Mouse (Mus musculus) limb, embryonic 12.5 days (tissue): ENCODE measurements at regions not wholly inside any gene's neighbourhood (a gene's known extent, or its start where the extent isn't known, plus 50 kb on each side); places are given as distances from the start of the nearest gene placed in this dataset.

Experiments
- ATAC-seq: fragments of 200-750 bp; cut with Nextera tagmentation; 2 replicates; pipeline ENCODE4 v1.8.0; 2017; ENCODE audit warnings: low read depth, moderate TSS enrichment; ENCODE audit not compliant: insufficient number of reproducible peaks, insufficient read depth, low FRiP score, low TSS enrichment
- H3K27ac ChIP-seq: fragments of 300-500 bp; sonication (generic); 2 replicates; pipeline ENCODE4 v1.5.1; 2016; ENCODE audit warnings: mild to moderate bottlenecking, moderate library complexity
- H3K27me3 ChIP-seq: fragments of 300-500 bp; sonication (generic); 2 replicates; pipeline ENCODE4 v1.6.1; 2016; ENCODE audit warnings: mild to moderate bottlenecking, moderate library complexity
- H3K36me3 ChIP-seq: fragments of 300-500 bp; sonication (generic); 2 replicates; pipeline ENCODE4 v1.6.1; 2016; ENCODE audit warnings: mild to moderate bottlenecking, moderate library complexity
- H3K4me1 ChIP-seq: fragments of 300-500 bp; sonication (generic); replicated peaks from 2 replicates; pipeline ENCODE4 v1.6.1; 2016
- H3K4me2 ChIP-seq: fragments of 300-500 bp; sonication (generic); 2 replicates; pipeline ENCODE4 v1.6.1; 2016; ENCODE audit warnings: mild to moderate bottlenecking, moderate library complexity
- H3K4me3 ChIP-seq: fragments of 300-500 bp; sonication (generic); replicated peaks from 2 replicates; pipeline ENCODE4 v1.5.1; 2016; ENCODE audit warnings: mild to moderate bottlenecking
- H3K9ac ChIP-seq: fragments of 300-500 bp; sonication (generic); replicated peaks from 2 replicates; pipeline ENCODE4 v1.6.1; 2016; ENCODE audit warnings: mild to moderate bottlenecking, moderate library complexity
- H3K9me3 ChIP-seq: fragments of 300-500 bp; sonication (generic); 2 replicates; pipeline ENCODE4 v1.6.1; 2016; ENCODE audit warnings: mild to moderate bottlenecking, moderate library complexity
- WGBS: fragments of 180-500 bp; shearing (Covaris S2); methylation state at CpG from one replicate; pipeline ENCODE4 v1.1.7; 2016; 5-methylcytosine and 5-hydroxymethylcytosine counted together

DNA sequence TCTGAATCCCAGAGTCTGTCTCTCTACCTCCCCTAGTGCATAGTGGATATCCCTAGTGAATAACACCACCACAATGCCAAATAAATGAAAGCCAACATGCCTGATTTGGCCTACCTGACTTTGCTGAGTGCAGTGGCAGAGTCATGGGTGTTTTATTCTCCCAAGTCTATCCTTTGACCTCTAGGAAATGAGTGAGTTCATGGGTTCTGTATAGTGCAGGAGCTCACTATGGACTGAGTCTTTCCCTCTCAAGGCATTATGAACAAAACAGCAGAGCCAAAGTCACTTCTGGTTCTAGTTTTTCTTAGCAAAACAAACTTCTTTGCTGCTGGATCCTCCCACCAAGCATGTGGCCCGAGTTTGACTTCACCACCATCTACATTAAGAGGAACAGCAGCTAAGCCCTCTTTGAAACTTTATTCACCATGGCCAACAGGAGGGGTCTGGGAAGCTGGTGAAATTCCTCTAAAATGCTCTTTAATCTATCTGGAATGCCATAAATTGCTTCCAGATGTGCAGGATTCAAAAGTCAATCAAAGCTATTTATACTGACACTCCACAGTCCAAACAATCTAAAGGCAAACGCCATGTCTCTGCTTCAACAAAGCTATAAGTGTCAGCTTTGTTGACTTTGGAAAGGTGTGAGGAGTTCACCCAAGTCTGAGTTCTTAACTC lies 145.9 kb upstream of the Rarb start:
- Histone ChIP-seq H3K27ac (peak overlapping the region; percentile 73), H3K9ac (no peak overlapping the region), H3K4me2 (no peak overlapping the region), H3K27me3 (no peaks in the 10 kb centered on the region), H3K9me3 (0 out of 2 replicates have a peak, but pooled peaks cover 3% of the 10 kb centered on the region), H3K4me3 (no peak overlapping the region), H3K36me3 (no peaks in the 10 kb centered on the region), H3K4me1 (peaks cover 43% of the 10 kb centered on the region)
- WGBS: 8% methylated on average over 2 of the region's 2 CpGs
- peak; percentile 54 for ATAC-seq

DNA sequence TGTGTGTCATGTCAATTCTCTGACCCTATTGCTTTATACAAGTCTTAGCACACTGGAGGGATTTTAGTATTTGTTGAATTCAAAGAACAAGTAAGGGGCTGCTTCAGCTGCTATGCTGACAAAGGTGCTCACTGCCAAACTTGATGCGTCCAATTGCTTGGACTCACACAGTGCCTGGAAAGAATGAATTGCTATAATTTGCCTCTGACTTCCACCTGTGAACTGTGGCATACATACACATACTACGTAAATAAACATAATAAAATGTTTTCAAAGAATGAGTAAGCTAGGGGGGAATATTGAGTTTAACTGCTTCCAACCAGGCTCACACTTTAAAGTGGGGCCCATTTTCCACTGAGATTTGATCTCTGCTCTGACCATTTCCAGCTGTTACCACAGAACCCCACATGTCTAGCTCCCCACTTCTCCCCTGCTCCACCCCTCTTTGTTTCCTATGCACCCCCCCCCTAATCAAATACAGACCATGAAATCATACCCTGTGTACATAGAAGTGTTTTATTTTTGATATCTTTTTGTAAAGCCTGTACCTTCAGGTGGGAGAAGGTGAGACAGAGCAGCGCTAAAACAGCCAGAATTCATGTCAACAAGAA lies 143.4 kb upstream of the Rarb start:
- no peaks in the 10 kb centered on the region for H3K36me3 ChIP-seq
- no peak overlapping the region for H3K4me3 ChIP-seq
- H3K9ac ChIP-seq: no peak overlapping the region
- no peaks in the 10 kb centered on the region for H3K27me3 ChIP-seq
- peaks cover 61% of the 10 kb centered on the region for H3K4me1 ChIP-seq
- no peak overlapping the region for H3K4me2 ChIP-seq
- H3K9me3 ChIP-seq: no peaks in the 10 kb centered on the region
- peak overlapping the region; percentile 58 for H3K27ac ChIP-seq
- WGBS: 33% methylated on average over 3 of the region's 3 CpGs
- ATAC-seq: peak; percentile 63

- WGBS: 4% methylated on average over 3 of the region's 3 CpGs
These were observed 138.8 kb upstream of the Rarb start for GRCm38 (mm10) chr14:16957802-16958201.

DNA sequence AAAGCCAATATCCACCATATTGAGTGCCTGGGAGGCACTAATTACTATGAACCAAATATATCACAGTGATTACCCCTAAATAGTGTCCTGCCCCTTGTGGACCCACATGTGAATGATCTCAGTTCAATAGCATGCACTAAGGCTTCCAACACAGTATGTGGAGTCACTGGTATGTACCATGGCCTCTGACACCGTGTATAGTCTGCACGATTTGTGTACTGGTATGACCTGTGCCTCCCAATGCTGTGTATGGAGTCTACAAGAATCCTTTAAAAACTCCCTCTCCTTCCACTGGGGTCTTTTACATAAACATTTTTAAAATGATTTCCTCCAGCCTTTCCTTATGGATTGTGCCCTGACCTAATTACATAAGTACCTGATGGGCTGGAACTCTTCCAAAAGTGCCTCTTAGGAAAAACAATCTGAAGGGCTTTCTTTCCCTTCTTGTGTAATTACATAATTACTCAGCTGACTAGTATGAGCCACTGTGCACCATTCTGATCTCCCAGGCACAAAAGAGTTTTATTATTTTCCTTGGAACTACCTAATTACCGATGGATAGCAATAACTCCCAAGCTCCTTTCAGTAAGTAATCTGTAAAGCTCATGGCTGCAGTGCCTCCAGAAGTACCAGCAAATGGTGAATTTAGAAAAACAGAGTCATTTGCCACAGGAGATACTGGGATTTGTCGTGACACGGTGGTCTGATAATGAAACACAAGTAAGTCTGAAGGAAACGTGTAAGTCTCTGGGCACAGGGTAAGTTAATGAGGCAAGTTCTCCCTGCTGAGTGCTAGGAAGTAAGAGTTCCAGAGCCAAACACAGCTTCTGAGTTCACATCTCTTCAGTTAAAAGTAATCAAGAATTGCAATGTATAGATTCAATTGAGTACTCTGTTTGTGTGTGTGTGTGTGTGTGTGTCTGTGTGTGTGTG lies 135.8 kb upstream of the Rarb start:
- no peaks in the 10 kb centered on the region for H3K9me3 ChIP-seq
- 46% methylated on average over 6 of the region's 6 CpGs for WGBS
- peaks cover 25% of the 10 kb centered on the region for H3K4me1 ChIP-seq
- H3K27me3 ChIP-seq: no peaks in the 10 kb centered on the region
- no peaks in the 10 kb centered on the region for H3K36me3 ChIP-seq
- H3K9ac ChIP-seq: no peak overlapping the region
- no peak overlapping the region for H3K4me2 ChIP-seq
- ATAC-seq: peak; percentile 43; the same call in 1 of the 2 replicates
- H3K4me3 ChIP-seq: no peak overlapping the region
- H3K27ac ChIP-seq: peak overlapping the region; percentile 37; the same call in 1 of the 2 replicates

More at GRCm38 (mm10) chr14:16957802-16958201, 138.8 kb upstream of the Rarb start:
- no peaks in the 10 kb centered on the region for H3K36me3 ChIP-seq
- H3K4me1 ChIP-seq: peaks cover 44% of the 10 kb centered on the region
- no peak overlapping the region for H3K4me2 ChIP-seq
- H3K9me3 ChIP-seq: no peaks in the 10 kb centered on the region
- peak; percentile 50; the same call in 1 of the 2 replicates for ATAC-seq
- no peak overlapping the region for H3K9ac ChIP-seq
- no peaks in the 10 kb centered on the region for H3K27me3 ChIP-seq
- H3K4me3 ChIP-seq: no peak overlapping the region
- no peak overlapping the region for H3K27ac ChIP-seq

GRCm38 (mm10) chr14:16948736-16949135 lies 129.8 kb upstream of the Rarb start:
- 77% methylated on average over 1 of the region's 1 CpGs for WGBS
- Histone ChIP-seq H3K27me3 (no peaks in the 10 kb centered on the region), H3K9me3 (no peaks in the 10 kb centered on the region), H3K4me3 (no peak overlapping the region), H3K27ac (no peak overlapping the region), H3K4me2 (no peak overlapping the region), H3K4me1 (no peaks in the 10 kb centered on the region), H3K36me3 (no peaks in the 10 kb centered on the region), H3K9ac (no peak overlapping the region)
- ATAC-seq: no peak

DNA sequence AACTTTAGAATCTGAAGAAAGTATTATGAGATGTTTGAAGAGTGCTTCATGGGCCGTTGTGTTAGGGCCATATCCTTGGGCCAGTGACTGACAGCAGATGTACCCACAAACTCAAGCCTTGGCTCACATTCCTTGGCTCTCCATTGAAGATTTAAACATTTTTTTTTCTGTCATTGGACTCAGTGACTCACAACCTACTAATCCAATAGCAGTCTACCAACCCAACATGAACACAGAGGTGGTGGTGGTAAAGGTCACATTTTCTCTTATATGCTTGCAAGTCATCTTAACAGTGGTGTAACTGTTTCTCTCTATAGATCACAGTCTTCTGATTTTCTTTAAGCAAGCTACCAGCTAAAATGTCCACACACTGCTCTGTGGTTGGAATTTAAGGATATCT lies 125.5 kb upstream of the Rarb start:
- 86% methylated on average over 1 of the region's 1 CpGs for WGBS
- Histone ChIP-seq H3K4me3 (no peak overlapping the region), H3K9me3 (no peaks in the 10 kb centered on the region), H3K27me3 (no peaks in the 10 kb centered on the region), H3K4me2 (no peak overlapping the region), H3K4me1 (no peaks in the 10 kb centered on the region), H3K9ac (no peak overlapping the region), H3K27ac (no peak overlapping the region), H3K36me3 (no peaks in the 10 kb centered on the region)
- no peak for ATAC-seq

DNA sequence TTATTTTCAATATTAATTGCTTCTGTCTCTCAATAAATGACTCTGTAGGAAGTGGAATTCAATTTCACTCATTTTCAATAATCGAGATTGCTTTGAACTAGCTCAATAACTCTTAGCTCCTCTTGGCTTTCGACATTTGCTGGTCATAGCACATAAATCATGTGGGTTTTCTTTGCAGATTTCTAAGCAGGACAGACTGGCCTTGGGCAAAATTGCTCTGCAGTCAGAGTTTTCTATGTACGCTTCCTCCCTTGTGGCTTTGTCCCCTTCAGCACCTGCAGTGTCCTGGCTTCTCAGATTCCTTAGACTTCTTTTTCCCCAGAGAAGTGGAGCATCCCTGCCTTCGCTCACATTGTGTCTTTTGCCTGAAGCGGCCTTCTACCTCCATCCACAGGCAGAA lies 124.6 kb upstream of the Rarb start:
- Histone ChIP-seq H3K9me3 (no peaks in the 10 kb centered on the region), H3K27ac (no peak overlapping the region), H3K4me3 (no peak overlapping the region), H3K27me3 (no peaks in the 10 kb centered on the region), H3K36me3 (no peaks in the 10 kb centered on the region), H3K4me2 (no peak overlapping the region), H3K4me1 (no peaks in the 10 kb centered on the region), H3K9ac (no peak overlapping the region)
- 56% methylated on average over 5 of the region's 5 CpGs for whole genome bisulfite sequencing
- no peak for ATAC-seq

DNA sequence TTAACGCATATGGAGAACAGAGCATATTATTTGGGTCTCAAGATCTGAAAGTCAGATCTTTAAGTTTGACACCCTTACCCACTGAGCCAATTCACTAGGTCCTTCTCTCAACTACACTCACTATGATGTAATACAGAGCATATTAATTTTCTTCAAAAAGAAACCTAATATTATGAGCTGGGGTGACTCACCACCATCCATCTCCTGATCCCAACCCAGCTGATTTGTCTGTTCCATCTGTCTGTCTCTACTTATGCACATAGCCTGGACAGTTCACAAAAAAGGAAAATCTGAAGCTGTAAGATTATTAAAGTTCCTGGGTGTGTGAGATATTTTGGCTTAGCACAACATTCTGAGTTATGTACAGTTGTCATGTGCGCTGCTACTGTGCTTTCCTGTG lies 108.2 kb upstream of the Rarb start:
- Histone ChIP-seq H3K4me3 (no peak overlapping the region), H3K9ac (no peak overlapping the region), H3K4me1 (no peaks in the 10 kb centered on the region), H3K27ac (no peak overlapping the region), H3K36me3 (no peaks in the 10 kb centered on the region), H3K9me3 (no peaks in the 10 kb centered on the region), H3K27me3 (no peaks in the 10 kb centered on the region), H3K4me2 (no peak overlapping the region)
- no peak for ATAC-seq
- WGBS: 94% methylated on average over 2 of the region's 2 CpGs

DNA sequence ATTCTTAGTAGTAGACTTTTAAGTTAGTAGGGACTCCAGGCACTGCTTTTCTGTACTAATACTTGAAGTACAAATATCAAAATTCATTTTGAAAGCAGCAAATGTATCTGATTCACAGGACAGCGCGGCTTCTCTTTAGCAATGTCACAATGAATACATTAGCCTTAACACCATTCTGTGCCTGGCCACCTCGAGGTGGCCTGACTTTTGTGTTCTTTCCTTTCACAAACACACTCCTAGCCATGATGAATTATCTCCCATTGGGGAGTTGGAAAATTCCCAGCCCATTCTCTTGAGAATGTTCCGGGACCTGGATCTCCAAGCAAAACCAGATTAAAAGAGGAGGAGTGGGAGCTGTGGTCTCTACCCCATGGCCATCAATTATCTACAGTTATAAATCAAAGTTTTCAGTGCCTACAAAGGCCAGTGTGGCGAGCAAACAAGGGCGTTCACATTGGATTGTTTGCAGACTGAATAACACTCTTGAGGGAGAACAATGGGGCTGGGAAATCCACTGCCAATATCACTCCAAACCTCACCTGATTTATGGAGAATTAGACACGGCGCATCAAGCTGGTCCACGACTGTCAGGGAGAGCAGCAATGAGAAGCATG lies 82.7 kb upstream of the Rarb start:
- Histone ChIP-seq H3K4me2 (no peak overlapping the region), H3K9me3 (no peaks in the 10 kb centered on the region), H3K36me3 (no peaks in the 10 kb centered on the region), H3K27ac (no peak overlapping the region), H3K9ac (no peak overlapping the region), H3K4me1 (peaks cover 15% of the 10 kb centered on the region), H3K4me3 (no peak overlapping the region), H3K27me3 (no peaks in the 10 kb centered on the region)
- no peak for ATAC-seq
- WGBS: 73% methylated on average over 9 of the region's 9 CpGs

DNA sequence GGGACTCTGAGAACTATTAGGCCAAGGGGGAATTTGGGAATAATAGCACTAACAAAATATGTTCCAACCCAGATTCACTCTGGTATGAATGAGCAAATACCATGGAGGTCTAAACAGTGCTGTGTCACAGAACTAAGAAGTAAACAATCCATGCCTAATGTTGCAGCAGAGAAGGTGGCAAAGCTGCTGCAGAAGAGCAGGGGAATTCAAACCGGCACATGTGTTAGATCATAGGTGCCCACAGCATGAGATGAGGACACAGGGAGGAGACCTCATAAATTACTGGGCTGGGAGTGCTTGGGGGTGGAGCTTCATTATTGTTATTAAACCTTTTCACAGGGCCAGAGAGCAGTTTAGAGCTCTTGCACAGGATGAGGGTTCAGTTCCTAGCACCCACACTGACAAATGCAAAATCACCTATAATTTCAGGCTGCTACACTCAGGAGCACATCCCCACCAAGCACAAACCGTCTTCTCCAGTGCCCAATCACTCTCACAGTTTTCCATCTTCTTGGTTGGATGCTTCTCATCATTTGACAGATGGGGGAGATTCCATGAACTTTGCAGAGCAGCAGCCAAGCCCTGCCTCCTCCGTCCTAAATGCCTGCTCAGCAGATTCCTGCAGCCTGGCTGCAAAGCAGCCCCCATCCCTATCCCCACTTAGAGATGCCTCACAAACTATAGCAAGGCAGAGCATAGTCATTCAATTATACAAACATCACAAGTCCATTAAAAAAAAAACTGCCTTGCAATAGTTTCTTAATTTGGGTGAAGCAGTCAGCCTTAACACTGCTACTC lies 79.0 kb upstream of the Rarb start:
- Histone ChIP-seq H3K36me3 (no peaks in the 10 kb centered on the region), H3K9me3 (no peaks in the 10 kb centered on the region), H3K4me2 (no peak overlapping the region), H3K4me1 (peaks cover 15% of the 10 kb centered on the region), H3K9ac (no peak overlapping the region), H3K4me3 (no peak overlapping the region), H3K27me3 (no peaks in the 10 kb centered on the region), H3K27ac (no peak overlapping the region)
- ATAC-seq: no peak
- WGBS: 42% methylated on average over 3 of the region's 3 CpGs
